ENCODE assay signal across 8 mouse cellular contexts in the genomic region with DNA sequence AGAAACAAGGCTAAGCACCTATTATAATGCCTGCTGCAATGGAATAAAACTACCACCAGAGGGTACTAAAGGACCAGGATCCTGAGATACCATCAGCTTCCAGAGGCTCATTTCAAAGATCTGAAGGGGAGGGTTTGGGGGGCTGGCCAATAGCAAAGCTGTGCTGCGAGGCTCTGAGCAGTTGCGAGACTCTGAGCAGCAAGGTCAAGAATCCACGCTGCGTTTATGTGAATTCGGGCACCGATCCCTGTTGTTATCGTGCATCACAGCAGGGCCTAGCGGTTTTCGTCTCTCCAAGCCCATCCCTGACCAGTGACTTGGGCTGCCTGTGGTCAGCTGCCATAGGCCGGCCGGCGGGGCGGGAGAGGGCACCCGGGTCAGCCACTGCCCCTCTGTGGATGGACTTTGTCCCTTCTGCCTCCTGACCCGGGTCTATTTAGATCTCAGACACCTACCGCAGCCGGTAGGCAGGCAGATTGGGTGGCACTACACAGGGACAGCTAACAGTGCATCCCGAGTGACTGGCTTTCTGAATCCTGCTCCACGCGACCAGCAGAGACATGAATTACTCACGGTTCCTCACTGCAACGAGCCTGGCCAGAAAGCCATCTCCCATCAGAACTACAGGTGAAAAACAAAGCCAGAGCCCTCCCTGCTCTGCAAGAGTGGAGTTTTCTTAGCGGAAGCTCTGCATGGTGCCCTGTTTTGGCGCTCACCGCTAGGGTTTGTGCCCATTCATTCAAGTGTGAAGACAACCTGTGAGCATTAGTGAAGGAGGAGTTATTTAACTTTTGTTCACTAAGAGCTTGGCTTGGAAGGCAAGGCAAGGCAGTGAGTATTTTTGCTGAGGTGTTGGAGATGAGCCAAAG. TPM values are rescaled to one million over a fixed set of nuclear protein-coding genes. Genes with fewer than 3 reads are reported as not detected.
DNase-seq lines count a peak whose midpoint lies in the region; ATAC-seq and TF ChIP-seq lines count a peak whose summit lies in the region.

A gene (plus strand): TSS at position 280 of the 869 bp plus-strand sequence.

- peak in 2 of 3 experiments; percentile 17 to 39; a peak in 2 of 6 replicates for TF ChIP-seq CTCF in MEL (IDR thresholded peaks at IDR 0.05 in 2 of 3, conservative IDR thresholded peaks at IDR 0.05 in 1 of 3; ENCODE audit: control insufficient read depth in 1 of 3, insufficient read depth in 1 of 3, low read depth in 2 of 3, low read length in 3 of 3, poor library complexity in 1 of 3, severe bottlenecking in 1 of 3)
- TF ChIP-seq CTCF in liver, postnatal 0 days (IDR thresholded peaks at IDR 0.05; ENCODE audit: low read depth) = peak; percentile 84

- peak; percentile 53 for TF ChIP-seq RAD21 in MEL (IDR thresholded peaks at IDR 0.05; ENCODE audit: low read depth, low read length)

- peak; percentile 96 for ATAC-seq in cerebellum, adult (ENCODE audit: insufficient number of reproducible peaks, low FRiP score, low TSS enrichment)
- ATAC-seq in forebrain, embryonic 15.5 days (replicated peaks) = peak; percentile 99
- peak; percentile 99 for ATAC-seq in liver, postnatal 0 days

- no peaks in the 10 kb centered on the region for H3K79me2 ChIP-seq in MEL (ENCODE audit: control insufficient read depth, insufficient read depth, low read length, poor library complexity)

- peak within 1 kb of the TSS; percentile 100 for H3K4me2 ChIP-seq in forebrain, embryonic 15.5 days (replicated peaks)
- peak within 1 kb of the TSS; percentile 66 for H3K4me2 ChIP-seq in liver, postnatal 0 days (ENCODE audit: low read depth, low read length)

- WGBS in forebrain, embryonic 15.5 days = under 1% methylated on average over 25 of the region's 25 CpGs
- WGBS in liver, postnatal 0 days (ENCODE audit: insufficient replicate concordance) = 1% methylated on average over 25 of the region's 25 CpGs

- no peak for TF ChIP-seq EP300 in MEL (IDR thresholded peaks at IDR 0.05; ENCODE audit: low read depth in 1 of 2, low read length in 2 of 2)
- TF ChIP-seq EP300 in liver, postnatal 0 days (IDR thresholded peaks at IDR 0.05; ENCODE audit: low read depth) = peak; percentile 61; the same call in 1 of the 2 replicates

- no peak within 1 kb of the TSS for H3K9ac ChIP-seq in MEL (ENCODE audit: control insufficient read depth, low read depth, low read length, poor library complexity, severe bottlenecking)
- H3K9ac ChIP-seq in forebrain, embryonic 15.5 days (replicated peaks) = peak within 1 kb of the TSS; percentile 86
- peak within 1 kb of the TSS; percentile 23; the same call in 1 of the 2 replicates for H3K9ac ChIP-seq in liver, postnatal 0 days (replicated peaks)

- no peaks in the 10 kb centered on the region for H3K36me3 ChIP-seq in MEL (ENCODE audit: control insufficient read depth in 1 of 2, insufficient read depth in 2 of 2, low read length in 2 of 2)
- no peaks in the 10 kb centered on the region for H3K36me3 ChIP-seq in forebrain, embryonic 15.5 days
- H3K36me3 ChIP-seq in liver, postnatal 0 days (replicated peaks; ENCODE audit: insufficient read depth, low read length) = no peaks in the 10 kb centered on the region

- intact Hi-C loops in heart, postnatal 36 days (cut with DNase I) = loop anchor here (5.0 to 10.0 kb wide), 3 partner anchors 86 to 979 kb away; a partner anchor contains a TSS

- no peak for TF ChIP-seq POLR2A in MEL (IDR thresholded peaks at IDR 0.05; ENCODE audit: control insufficient read depth in 1 of 2, insufficient read depth in 1 of 2, low read depth in 1 of 2, low read length in 2 of 2, poor library complexity in 1 of 2)

- H3K4me3 ChIP-seq in MEL (ENCODE audit: control insufficient read depth in 1 of 2, insufficient read depth in 1 of 2, low read depth in 2 of 2, low read length in 2 of 2) = no peak within 1 kb of the TSS
- peak within 1 kb of the TSS; percentile 77 for H3K4me3 ChIP-seq in forebrain, embryonic 15.5 days
- H3K4me3 ChIP-seq in liver, postnatal 0 days (ENCODE audit: low read depth, low read length) = peak within 1 kb of the TSS; percentile 34

- no peaks in the 10 kb centered on the region for H3K27me3 ChIP-seq in MEL (ENCODE audit: control insufficient read depth in 1 of 2, insufficient read depth in 2 of 2, low read length in 2 of 2)
- H3K27me3 ChIP-seq in forebrain, embryonic 15.5 days = no peaks in the 10 kb centered on the region
- no peaks in the 10 kb centered on the region for H3K27me3 ChIP-seq in liver, postnatal 0 days (ENCODE audit: insufficient read depth, low read length)

- no peaks in the 10 kb centered on the region for H3K4me1 ChIP-seq in MEL (ENCODE audit: control insufficient read depth in 1 of 2, insufficient read depth in 2 of 2, low read length in 2 of 2)
- H3K4me1 ChIP-seq in forebrain, embryonic 15.5 days = peaks cover 5% of the 10 kb centered on the region; the same call in 1 of the 2 replicates
- no peaks in the 10 kb centered on the region for H3K4me1 ChIP-seq in liver, postnatal 0 days (ENCODE audit: insufficient read depth)

- H3K27ac ChIP-seq in MEL (ENCODE audit: control insufficient read depth, low read depth, low read length) = no peak within 1 kb of the TSS
- H3K27ac ChIP-seq in forebrain, embryonic 15.5 days (replicated peaks) = no peak within 1 kb of the TSS
- H3K27ac ChIP-seq in liver, postnatal 0 days (ENCODE audit: low read depth) = peak within 1 kb of the TSS; percentile 91

- no peaks in the 10 kb centered on the region for H3K9me3 ChIP-seq in MEL (replicated peaks; ENCODE audit: insufficient read depth, low read length)
- H3K9me3 ChIP-seq in forebrain, embryonic 15.5 days = no peaks in the 10 kb centered on the region
- no peaks in the 10 kb centered on the region for H3K9me3 ChIP-seq in liver, postnatal 0 days (ENCODE audit: low read length)

- DNase-seq in MEL (ENCODE audit: low read depth, low spot score) = peak; percentile 6
- peak; percentile 28 to 32 for DNase-seq in heart, postnatal 36 days
- peak; percentile 59 to 82 for DNase-seq in layer of hippocampus, adult 18-20 months (ENCODE audit: low spot score in 2 of 2)
- peak; percentile 77 for DNase-seq in liver, postnatal 0 days
- peak; percentile 44 for DNase-seq in ovary, adult 18-20 months (ENCODE audit: low spot score)
- DNase-seq in spleen, postnatal 14 days (ENCODE audit: low spot score in 2 of 2) = no peak

TF ChIP-seq in MEL, 35 proteins besides CTCF, POLR2A, EP300 and RAD21:
- TF ChIP-seq SMC3 (IDR thresholded peaks at IDR 0.05; ENCODE audit: low read depth, low read length) = peak; percentile 34
- TF ChIP-seq ZC3H11A (IDR thresholded peaks at IDR 0.05; ENCODE audit: low read depth, low read length) = 0 out of 2 replicates have a peak, but pooled peaks have one; percentile 19
- no peak for TF ChIP-seq TBP (IDR thresholded peaks at IDR 0.05; ENCODE audit: low read depth, low read length)
- no peak for TF ChIP-seq CHD2 (IDR thresholded peaks at IDR 0.05; ENCODE audit: low read length)
- no peak for TF ChIP-seq ZNF384 (IDR thresholded peaks at IDR 0.05; ENCODE audit: low read depth, low read length)
- TF ChIP-seq POLR2AphosphoS2 (IDR thresholded peaks at IDR 0.05; ENCODE audit: low read length) = no peak
- no peak for TF ChIP-seq MYB (IDR thresholded peaks at IDR 0.05; ENCODE audit: low read depth, low read length)
- TF ChIP-seq NRF1 (IDR thresholded peaks at IDR 0.05; ENCODE audit: insufficient read depth, low read depth, low read length, poor library complexity, severe bottlenecking) = no peak

RNA-seq across cellular contexts. Expression of the gene that starts here (rescaled TPM):
- not detected in 2 replicates for total RNA-seq in MEL (2012; rRNA removed)
- polyA plus RNA-seq in MEL (2012; ENCODE audit: insufficient read depth in 1 of 2, insufficient read length in 2 of 2, low read depth in 1 of 2, low replicate concordance in 2 of 2, missing spikeins in 1 of 2) = not detected
- 0.52 and 0.70 TPM in 2 replicates for polyA plus RNA-seq in forebrain, embryonic 15.5 days (2015; fragmentation: Nextera tagmentation; extraction: Ambion mirVana)
- total RNA-seq in heart, postnatal 36 days (2021) = not detected
- under 1 TPM in 1 of 2 experiments, not detected in 1; 0.53 TPM for total RNA-seq in layer of hippocampus, adult 18-20 months (2021)
- polyA plus RNA-seq in liver, postnatal 0 days (2015; fragmentation: Nextera tagmentation; extraction: Ambion mirVana) = 51.6 and 57.7 TPM in 2 replicates

Comparison
In these comparisons a context has a peak if more than half of its experiments do, and no peak if none do; other contexts are left out.
1. RNA of the gene that starts here (polyA plus RNA-seq): 51.6 to 57.7 TPM in liver, postnatal 0 days; 0.52 to 0.70 TPM in forebrain, embryonic 15.5 days and not detected in MEL; every median in the first group is over 10 times any median in the second.
2. Peak in DNase-seq in MEL; RNA of the gene not detected or under 1 TPM.
3. Peak in ATAC-seq, H3K4me3 ChIP-seq, H3K9ac ChIP-seq and H3K4me2 ChIP-seq in forebrain, embryonic 15.5 days; RNA of the gene not detected or under 1 TPM.
4. Peak in DNase-seq in heart, postnatal 36 days; RNA of the gene not detected or under 1 TPM.
5. Peak in DNase-seq in layer of hippocampus, adult 18-20 months; RNA of the gene not detected or under 1 TPM.
6. DNase-seq: peak in liver, postnatal 0 days (single experiment) and ovary, adult 18-20 months (single experiment); none in spleen, postnatal 14 days (0 of 2).
7. Peak in every context shown above with its lines, with median percentiles within 50 percentile points of each other: ATAC-seq.